Mouse (Mus musculus) neural tube, embryonic 13.5 days (tissue): ENCODE data around the gene S1pr2. TPM values are rescaled to one million over a fixed set of nuclear protein-coding genes. Genes with fewer than 3 reads are reported as not detected.

Experiments used
- ATAC-seq: fragments of 200-750 bp; cut with Nextera tagmentation; 2 replicates; pipeline ENCODE4 v1.8.0; 2017; ENCODE audit warnings: low read depth, mild to moderate bottlenecking, moderate TSS enrichment, moderate library complexity
- H3K27ac ChIP-seq: fragments of 300-500 bp; sonication (generic); replicated peaks from 2 replicates; pipeline ENCODE4 v1.5.1; 2015; ENCODE audit warnings: moderate library complexity, mild to moderate bottlenecking, inconsistent platforms
- H3K27me3 ChIP-seq: fragments of 300-500 bp; sonication (generic); 2 replicates; pipeline ENCODE4 v1.6.1; 2015; ENCODE audit warnings: mild to moderate bottlenecking, inconsistent platforms
- H3K36me3 ChIP-seq: fragments of 300-500 bp; sonication (generic); 2 replicates; pipeline ENCODE4 v1.6.1; 2015; ENCODE audit warnings: mild to moderate bottlenecking, inconsistent platforms
- H3K4me1 ChIP-seq: fragments of 300-500 bp; sonication (generic); replicated peaks from 2 replicates; pipeline ENCODE4 v1.6.1; 2015; ENCODE audit warnings: inconsistent platforms
- H3K4me2 ChIP-seq: fragments of 300-500 bp; sonication (generic); 2 replicates; pipeline ENCODE4 v1.6.1; 2015; ENCODE audit warnings: inconsistent platforms, mild to moderate bottlenecking, moderate library complexity
- H3K4me3 ChIP-seq: fragments of 300-500 bp; sonication (generic); 2 replicates; pipeline ENCODE4 v1.5.1; 2015; ENCODE audit warnings: mild to moderate bottlenecking, inconsistent platforms
- H3K9ac ChIP-seq: fragments of 300-500 bp; sonication (generic); 2 replicates; pipeline ENCODE4 v1.6.1; 2015; ENCODE audit warnings: moderate library complexity, mild to moderate bottlenecking, inconsistent platforms
- H3K9me3 ChIP-seq: fragments of 300-500 bp; sonication (generic); 2 replicates; pipeline ENCODE4 v1.6.1; 2016; ENCODE audit warnings: inconsistent platforms
- WGBS: fragments of 180-500 bp; shearing (Covaris S2); methylation state at CpG from one replicate; pipeline ENCODE4 v1.1.7; 2015; 5-methylcytosine and 5-hydroxymethylcytosine counted together
- polyA plus RNA-seq: library from polyadenylated mRNA; unstranded; fragments of >200 nt; fragmentation: Nextera tagmentation; extraction: Ambion mirVana; gene quantifications from 2 replicates; pipeline ENCODE4 v1.2.1, GENCODE M21; 2015

Gene S1pr2
- polyA plus RNA-seq, 1 experiment from 2014 or later, result 10.1 TPM

- under 1% methylated on average over 51 of the region's 51 CpGs for WGBS
- peak overlapping the region; percentile 90 for H3K27ac ChIP-seq
- peak overlapping the region; percentile 90 for H3K4me3 ChIP-seq
- peak overlapping the region; percentile 93 for H3K9ac ChIP-seq
- ATAC-seq, result peak; percentile 96
- H3K4me1 ChIP-seq, result peaks cover 29% of the 10 kb centered on the region
- H3K4me2 ChIP-seq, result peak overlapping the region; percentile 97
- no peaks in the 10 kb centered on the region for H3K9me3 ChIP-seq
- H3K36me3 ChIP-seq, result no peaks in the 10 kb centered on the region
- H3K27me3 ChIP-seq, result no peaks in the 10 kb centered on the region
Observed at GRCm38 (mm10) chr9:20952520-20953227, 23.9 kb downstream of the S1pr2 start.

- H3K9me3 ChIP-seq, result no peaks in the 10 kb centered on the region
- peak overlapping the region; percentile 97 for H3K4me2 ChIP-seq
- peak overlapping the region; percentile 90 for H3K27ac ChIP-seq
- no peaks in the 10 kb centered on the region for H3K27me3 ChIP-seq
- ATAC-seq, result peak; percentile 84
- peaks cover 29% of the 10 kb centered on the region for H3K4me1 ChIP-seq
- 1% methylated on average over 17 of the region's 17 CpGs for WGBS
- H3K4me3 ChIP-seq, result peak overlapping the region; percentile 90
- no peaks in the 10 kb centered on the region for H3K36me3 ChIP-seq
- peak overlapping the region; percentile 93 for H3K9ac ChIP-seq
Observed at GRCm38 (mm10) chr9:20951966-20952519, 24.5 kb downstream of the S1pr2 start.

- Histone ChIP-seq H3K9me3 (no peaks in the 10 kb centered on the region), H3K27me3 (no peaks in the 10 kb centered on the region), H3K4me3 (peak overlapping the region; percentile 90), H3K36me3 (no peaks in the 10 kb centered on the region), H3K27ac (peak overlapping the region; percentile 90), H3K4me2 (peak overlapping the region; percentile 97), H3K4me1 (peaks cover 29% of the 10 kb centered on the region), H3K9ac (peak overlapping the region; percentile 93)
- no peak for ATAC-seq
- 17% methylated on average over 14 of the region's 14 CpGs for WGBS
Observed at GRCm38 (mm10) chr9:20951441-20951840, 25.1 kb downstream of the S1pr2 start.

- no peaks in the 10 kb centered on the region for H3K27me3 ChIP-seq
- H3K4me1 ChIP-seq, result peaks cover 29% of the 10 kb centered on the region
- H3K27ac ChIP-seq, result no peak overlapping the region
- no peak overlapping the region; the same call in 1 of the 2 replicates for H3K9ac ChIP-seq
- ATAC-seq, result no peak
- H3K4me3 ChIP-seq, result peak overlapping the region; percentile 90; the same call in 1 of the 2 replicates
- H3K36me3 ChIP-seq, result no peaks in the 10 kb centered on the region
- peak overlapping the region; percentile 97 for H3K4me2 ChIP-seq
- H3K9me3 ChIP-seq, result no peaks in the 10 kb centered on the region
Observed at GRCm38 (mm10) chr9:20950419-20950818, 26.2 kb downstream of the S1pr2 start.

GRCm38 (mm10) chr9:20946066-20946880, 30.3 kb downstream of the S1pr2 start:
- H3K27ac ChIP-seq, result no peak overlapping the region
- 87% methylated on average over 16 of the region's 16 CpGs for WGBS
- H3K36me3 ChIP-seq, result peaks cover 13% of the 10 kb centered on the region
- no peak overlapping the region for H3K4me3 ChIP-seq
- no peak overlapping the region for H3K4me2 ChIP-seq
- no peaks in the 10 kb centered on the region for H3K9me3 ChIP-seq
- peaks cover 41% of the 10 kb centered on the region for H3K4me1 ChIP-seq
- no peak for ATAC-seq
- H3K9ac ChIP-seq, result no peak overlapping the region
- H3K27me3 ChIP-seq, result no peaks in the 10 kb centered on the region

GRCm38 (mm10) chr9:20944697-20945370, 31.7 kb downstream of the S1pr2 start:
- no peak for ATAC-seq
- Histone ChIP-seq H3K9ac (no peak overlapping the region), H3K9me3 (no peaks in the 10 kb centered on the region), H3K27me3 (no peaks in the 10 kb centered on the region), H3K4me1 (peaks cover 29% of the 10 kb centered on the region), H3K4me2 (no peak overlapping the region), H3K36me3 (peaks cover 27% of the 10 kb centered on the region), H3K27ac (no peak overlapping the region), H3K4me3 (no peak overlapping the region)
- 63% methylated on average over 4 of the region's 4 CpGs for WGBS

GRCm38 (mm10) chr9:20943911-20944310, 32.7 kb downstream of the S1pr2 start:
- H3K9me3 ChIP-seq, result no peaks in the 10 kb centered on the region
- peaks cover 36% of the 10 kb centered on the region for H3K36me3 ChIP-seq
- H3K4me2 ChIP-seq, result no peak overlapping the region
- peaks cover 20% of the 10 kb centered on the region for H3K4me1 ChIP-seq
- no peak overlapping the region for H3K4me3 ChIP-seq
- H3K27me3 ChIP-seq, result no peaks in the 10 kb centered on the region
- 8% methylated on average over 2 of the region's 2 CpGs for WGBS
- no peak overlapping the region for H3K27ac ChIP-seq
- H3K9ac ChIP-seq, result peak overlapping the region; percentile 26; the same call in 1 of the 2 replicates
- no peak for ATAC-seq

- 95% methylated on average over 7 of the region's 7 CpGs for WGBS
- no peak for ATAC-seq
- no peak overlapping the region for H3K27ac ChIP-seq
- no peaks in the 10 kb centered on the region for H3K27me3 ChIP-seq
- no peak overlapping the region for H3K4me3 ChIP-seq
- no peak overlapping the region for H3K4me2 ChIP-seq
- H3K9ac ChIP-seq, result no peak overlapping the region
- peaks cover 41% of the 10 kb centered on the region for H3K36me3 ChIP-seq
- H3K4me1 ChIP-seq, result peaks cover 19% of the 10 kb centered on the region
- H3K9me3 ChIP-seq, result no peaks in the 10 kb centered on the region
Observed at GRCm38 (mm10) chr9:20943396-20943795, 33.2 kb downstream of the S1pr2 start.

GRCm38 (mm10) chr9:20923258-20923657, 53.3 kb downstream of the S1pr2 start:
- Histone ChIP-seq H3K4me3 (no peak overlapping the region), H3K36me3 (peaks cover 100% of the 10 kb centered on the region), H3K27me3 (no peaks in the 10 kb centered on the region), H3K9ac (no peak overlapping the region), H3K4me1 (no peaks in the 10 kb centered on the region), H3K9me3 (no peaks in the 10 kb centered on the region), H3K27ac (no peak overlapping the region), H3K4me2 (no peak overlapping the region)
- 94% methylated on average over 3 of the region's 3 CpGs for WGBS
- no peak for ATAC-seq

GRCm38 (mm10) chr9:20916160-20916559, 60.4 kb downstream of the S1pr2 start:
- Histone ChIP-seq H3K9me3 (no peaks in the 10 kb centered on the region), H3K4me3 (no peak overlapping the region), H3K27ac (no peak overlapping the region), H3K27me3 (no peaks in the 10 kb centered on the region), H3K4me1 (no peaks in the 10 kb centered on the region), H3K36me3 (peaks cover 100% of the 10 kb centered on the region), H3K4me2 (no peak overlapping the region), H3K9ac (no peak overlapping the region)
- ATAC-seq, result no peak
- WGBS, result 83% methylated on average over 4 of the region's 4 CpGs
